Mouse (Mus musculus) kidney, postnatal 0 days (tissue): ENCODE measurements around the gene Tsen54. TPM values are rescaled to one million over a fixed set of nuclear protein-coding genes. Genes with fewer than 3 reads are reported as not detected.

ENCODE experiments used
- ATAC-seq: fragments of 200-750 bp; cut with Nextera tagmentation; replicated peaks from 2 replicates; pipeline ENCODE4 v1.8.0; 2017; ENCODE audit warnings: low read depth, moderate number of reproducible peaks, moderate TSS enrichment, moderate library complexity; ENCODE audit not compliant: low FRiP score
- DNase-seq: peaks from one replicate; pipeline ENCODE4 v3.0.0-alpha.2; 2016; ENCODE audit warnings: low spot score
- H3K27ac ChIP-seq: fragments of 300-500 bp; sonication (generic); 2 replicates; pipeline ENCODE4 v1.5.1; 2014; ENCODE audit warnings: mild to moderate bottlenecking
- H3K27me3 ChIP-seq: fragments of 300-500 bp; sonication (generic); 2 replicates; pipeline ENCODE4 v1.6.1; 2014; ENCODE audit warnings: low read length, mixed read lengths; ENCODE audit not compliant: insufficient read depth
- H3K36me3 ChIP-seq: fragments of 300-500 bp; sonication (generic); 2 replicates; pipeline ENCODE4 v1.6.1; 2014; ENCODE audit warnings: low read length, mixed read lengths; ENCODE audit not compliant: insufficient read depth
- H3K4me1 ChIP-seq: fragments of 300-500 bp; sonication (generic); replicated peaks from 2 replicates; pipeline ENCODE4 v1.6.1; 2014; ENCODE audit warnings: antibody characterized with exemption, low read length, mixed read lengths; ENCODE audit not compliant: insufficient read depth
- H3K4me2 ChIP-seq: fragments of 300-500 bp; sonication (generic); 2 replicates; pipeline ENCODE4 v1.6.1; 2014; ENCODE audit warnings: mild to moderate bottlenecking, low read length, moderate library complexity, mixed read lengths
- H3K4me3 ChIP-seq: fragments of 300-500 bp; sonication (generic); replicated peaks from 2 replicates; pipeline ENCODE4 v1.5.1; 2014; ENCODE audit warnings: low read depth, low read length
- H3K9ac ChIP-seq: fragments of 300-500 bp; sonication (generic); 2 replicates; pipeline ENCODE4 v1.6.1; 2014; ENCODE audit warnings: low read depth, low read length
- H3K9me3 ChIP-seq: fragments of 300-500 bp; sonication (generic); replicated peaks from 2 replicates; pipeline ENCODE4 v1.6.1; 2016; ENCODE audit warnings: low read length, inconsistent platforms, mixed read lengths
- CTCF ChIP-seq: IDR thresholded peaks from 2 replicates; pipeline ENCODE4 v1.5.1; 2016; ENCODE audit warnings: antibody characterized with exemption, low read depth, mild to moderate bottlenecking, moderate library complexity
- WGBS: fragments of 180-500 bp; shearing (Covaris S2); extraction: QIAGEN DNeasy Blood & Tissue Kit; methylation state at CpG from one replicate; pipeline ENCODE4 v1.1.7; 2014; 5-methylcytosine and 5-hydroxymethylcytosine counted together
- polyA plus RNA-seq: library from polyadenylated mRNA; unstranded; fragments of >200 nt; fragmentation: Nextera tagmentation; extraction: Ambion mirVana; gene quantifications from 2 replicates; pipeline ENCODE4 v1.2.1, GENCODE M21; 2015

Gene Tsen54
- polyA plus RNA-seq, 1 experiment from 2014 or later, result 34.7 TPM

DNA sequence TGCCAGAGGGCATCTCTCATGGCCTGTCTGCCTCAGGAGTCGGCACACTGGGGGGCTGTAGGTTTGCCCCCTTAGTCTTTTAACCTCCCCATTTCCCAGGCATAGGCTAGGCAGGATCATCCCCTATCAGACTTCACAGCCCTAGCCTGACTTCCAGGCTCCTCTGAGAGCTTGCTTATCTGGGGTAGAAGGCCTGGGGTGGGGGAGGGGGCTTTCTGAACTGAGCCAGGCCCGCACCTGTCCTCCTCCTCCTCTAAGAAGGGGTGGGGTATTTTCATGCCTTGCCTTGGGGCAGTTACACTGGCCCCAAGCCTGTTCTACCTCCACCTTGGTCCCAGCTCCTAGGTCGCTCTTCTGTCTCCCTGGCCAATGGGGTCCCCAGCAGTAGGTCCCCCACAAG is 17.0 kb downstream of the Tsen54 start:
- Histone ChIP-seq H3K4me2 (peak overlapping the region; percentile 25; the same call in 1 of the 2 replicates), H3K9me3 (no peaks in the 10 kb centered on the region), H3K36me3 (no peaks in the 10 kb centered on the region), H3K4me3 (no peak overlapping the region), H3K9ac (0 out of 2 replicates have a peak overlapping the region, but pooled peaks have one; percentile 3), H3K27me3 (no peaks in the 10 kb centered on the region), H3K27ac (peak overlapping the region; percentile 92), H3K4me1 (peaks cover 73% of the 10 kb centered on the region)
- ATAC-seq (no peak), DNase-seq (no peak)
- WGBS, result 47% methylated on average over 3 of the region's 3 CpGs
- TF ChIP-seq CTCF, result no peak

- H3K9ac ChIP-seq, result peak overlapping the region; percentile 40; the same call in 1 of the 2 replicates
- peak overlapping the region; percentile 44 for H3K4me2 ChIP-seq
- peak overlapping the region; percentile 92 for H3K27ac ChIP-seq
- no peak for TF ChIP-seq CTCF
- H3K9me3 ChIP-seq, result no peaks in the 10 kb centered on the region
- H3K36me3 ChIP-seq, result no peaks in the 10 kb centered on the region
- H3K27me3 ChIP-seq, result no peaks in the 10 kb centered on the region
- ATAC-seq, result no peak
- no peak for DNase-seq
- no peak overlapping the region for H3K4me3 ChIP-seq
- 43% methylated on average over 6 of the region's 6 CpGs for WGBS
- H3K4me1 ChIP-seq, result peaks cover 73% of the 10 kb centered on the region
Observed at GRCm38 (mm10) chr11:115832064-115832463, 17.5 kb downstream of the Tsen54 start.

- Histone ChIP-seq H3K9me3 (no peaks in the 10 kb centered on the region), H3K27me3 (no peaks in the 10 kb centered on the region), H3K4me1 (peaks cover 73% of the 10 kb centered on the region), H3K36me3 (no peaks in the 10 kb centered on the region), H3K9ac (peak overlapping the region; percentile 40; the same call in 1 of the 2 replicates), H3K27ac (peak overlapping the region; percentile 92), H3K4me3 (no peak overlapping the region), H3K4me2 (peak overlapping the region; percentile 44)
- TF ChIP-seq CTCF, result no peak
- under 1% methylated on average over 8 of the region's 8 CpGs for WGBS
- DNase-seq (peak; percentile 92), ATAC-seq (no peak)
Observed at GRCm38 (mm10) chr11:115832523-115832922, 18.0 kb downstream of the Tsen54 start.

DNA sequence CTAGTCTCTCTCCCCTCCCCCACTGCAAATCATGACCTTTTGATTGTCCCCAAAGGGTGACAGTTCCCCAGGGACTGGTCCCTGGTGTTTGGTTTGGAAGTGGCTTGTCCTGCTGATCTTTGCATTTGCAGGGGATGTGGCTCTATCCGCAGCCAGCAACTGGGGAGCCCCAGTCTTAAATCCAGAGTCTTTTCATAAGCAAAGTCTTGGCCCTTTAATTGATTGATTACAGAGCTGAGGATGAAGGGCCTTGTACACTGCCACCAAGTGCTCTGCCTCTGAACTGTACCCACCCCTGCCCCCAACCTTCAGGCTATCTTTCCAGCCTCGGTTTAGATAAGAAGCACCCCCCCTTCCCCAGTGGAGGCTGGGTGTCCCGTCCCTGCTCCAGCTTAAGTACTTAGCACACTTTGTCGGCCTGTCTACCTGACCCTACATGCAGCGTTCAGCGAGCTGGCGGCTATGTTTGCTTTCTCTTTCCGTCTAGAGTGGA is 18.5 kb downstream of the Tsen54 start:
- Histone ChIP-seq H3K4me2 (peak overlapping the region; percentile 44), H3K9ac (peak overlapping the region; percentile 40; the same call in 1 of the 2 replicates), H3K27me3 (no peaks in the 10 kb centered on the region), H3K36me3 (no peaks in the 10 kb centered on the region), H3K4me3 (no peak overlapping the region), H3K4me1 (peaks cover 73% of the 10 kb centered on the region), H3K9me3 (no peaks in the 10 kb centered on the region), H3K27ac (peak overlapping the region; percentile 92)
- TF ChIP-seq CTCF, result peak; percentile 25; the same call in 1 of the 2 replicates
- DNase-seq (peak; percentile 62), ATAC-seq (no peak)
- WGBS, result 16% methylated on average over 8 of the region's 8 CpGs

- TF ChIP-seq CTCF, result no peak
- Histone ChIP-seq H3K9ac (peak overlapping the region; percentile 47; the same call in 1 of the 2 replicates), H3K27ac (peak overlapping the region; percentile 92), H3K27me3 (no peaks in the 10 kb centered on the region), H3K4me2 (peak overlapping the region; percentile 19; the same call in 1 of the 2 replicates), H3K4me3 (no peak overlapping the region), H3K4me1 (peaks cover 72% of the 10 kb centered on the region), H3K9me3 (no peaks in the 10 kb centered on the region), H3K36me3 (no peaks in the 10 kb centered on the region)
- WGBS, result 42% methylated on average over 6 of the region's 6 CpGs
- ATAC-seq (no peak), DNase-seq (no peak)
Observed at GRCm38 (mm10) chr11:115834033-115834432, 19.5 kb downstream of the Tsen54 start.

DNA sequence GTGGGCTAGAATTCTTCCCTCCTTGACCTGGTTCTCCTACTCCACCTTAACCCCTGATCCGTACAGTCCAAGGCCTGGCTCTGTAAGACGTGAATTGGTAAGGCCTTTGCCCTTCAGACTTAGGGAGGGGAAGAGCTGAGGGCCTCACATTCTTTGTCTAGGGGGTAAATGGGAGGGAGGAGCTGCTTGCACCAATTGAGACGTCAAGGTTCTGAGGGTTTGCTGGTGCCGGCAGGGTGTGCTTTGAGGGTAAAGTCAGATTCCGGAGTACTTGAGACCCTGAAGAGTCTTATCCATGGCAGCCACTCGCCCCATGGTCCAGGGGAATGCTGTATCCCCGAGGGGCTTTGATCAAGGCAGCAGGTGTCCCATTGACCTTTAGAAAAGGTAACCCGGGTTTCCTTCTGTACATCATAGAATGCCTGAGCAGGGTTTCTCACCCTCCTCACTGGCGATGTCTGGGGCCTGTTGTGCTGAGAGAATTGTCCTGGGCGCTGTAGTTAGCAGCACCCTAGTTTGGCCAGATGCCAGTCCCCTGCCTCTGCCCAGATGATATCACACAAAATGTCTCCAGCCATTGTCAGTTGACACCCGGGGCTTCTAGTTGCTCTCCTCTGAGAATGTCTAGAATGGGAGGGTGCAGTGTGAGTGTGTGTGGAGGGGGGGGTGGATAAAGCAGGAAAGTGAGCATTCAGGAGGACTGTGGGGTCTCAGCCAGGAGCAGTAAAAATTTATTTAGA is 22.3 kb downstream of the Tsen54 start:
- H3K27ac ChIP-seq, result peak overlapping the region; percentile 92
- H3K36me3 ChIP-seq, result no peaks in the 10 kb centered on the region
- peaks cover 57% of the 10 kb centered on the region for H3K4me1 ChIP-seq
- ATAC-seq (no peak), DNase-seq (no peak)
- no peak overlapping the region for H3K4me3 ChIP-seq
- no peak for TF ChIP-seq CTCF
- WGBS, result 40% methylated on average over 11 of the region's 11 CpGs
- no peak overlapping the region for H3K4me2 ChIP-seq
- H3K9ac ChIP-seq, result no peak overlapping the region
- H3K27me3 ChIP-seq, result no peaks in the 10 kb centered on the region
- no peaks in the 10 kb centered on the region for H3K9me3 ChIP-seq
